Mouse (Mus musculus): ENCODE measurements at regions not wholly inside any gene's neighbourhood (a gene's known extent, or its start where the extent isn't known, plus 50 kb on each side); places are given as distances from the start of the nearest gene placed in this dataset.
"Not testable (repeated sequence)": the region's sequence is repeated elsewhere in the genome, so short reads cannot be mapped to it uniquely, and the experiment has no call there.

GRCm38 (mm10) chr14:87612871-87613270 is 196.4 kb downstream of the Tdrd3 start:
- DNase-seq (ENCODE audit: low spot score) = no peak

GRCm38 (mm10) chr14:87619368-87620035 is 203.1 kb downstream of the Tdrd3 start:
- H3K4me1 ChIP-seq = no peaks in the 10 kb centered on the region
- 79% methylated on average over 5 of the region's 5 CpGs for WGBS
- no peak for DNase-seq (ENCODE audit: low spot score)

More at GRCm38 (mm10) chr14:87612871-87613270, 196.4 kb downstream of the Tdrd3 start:
- no peaks in the 10 kb centered on the region for H3K4me1 ChIP-seq
- H3K36me3 ChIP-seq = no peaks in the 10 kb centered on the region
- no peaks in the 10 kb centered on the region for H3K27me3 ChIP-seq (ENCODE audit: low read depth, poor library complexity, severe bottlenecking)
- WGBS = 89% methylated on average over 4 of the region's 4 CpGs
- H3K27ac ChIP-seq (replicated peaks) = no peak overlapping the region
- 0 out of 2 replicates have a peak, but pooled peaks cover 5% of the 10 kb centered on the region for H3K9me3 ChIP-seq (replicated peaks)
- H3K4me3 ChIP-seq = no peak overlapping the region

GRCm38 (mm10) chr14:87631078-87631813 is 214.8 kb downstream of the Tdrd3 start:
- Histone ChIP-seq H3K36me3 (no peaks in the 10 kb centered on the region), H3K27me3 (ENCODE audit: low read depth, poor library complexity, severe bottlenecking) (no peaks in the 10 kb centered on the region), H3K4me1 (no peaks in the 10 kb centered on the region), H3K9me3 (replicated peaks) (no peaks in the 10 kb centered on the region), H3K4me3 (no peak overlapping the region), H3K27ac (replicated peaks) (no peak overlapping the region)
- DNase-seq (ENCODE audit: low spot score) = no peak
- WGBS = 84% methylated on average over 7 of the region's 7 CpGs

More at GRCm38 (mm10) chr14:87619368-87620035, 203.1 kb downstream of the Tdrd3 start:
- Histone ChIP-seq H3K27ac (replicated peaks) (no peak overlapping the region), H3K36me3 (no peaks in the 10 kb centered on the region), H3K9me3 (replicated peaks) (no peaks in the 10 kb centered on the region), H3K27me3 (ENCODE audit: low read depth, poor library complexity, severe bottlenecking) (no peaks in the 10 kb centered on the region), H3K4me3 (no peak overlapping the region)

GRCm38 (mm10) chr14:87634596-87634995 is 218.2 kb downstream of the Tdrd3 start:
- Histone ChIP-seq H3K36me3 (no peaks in the 10 kb centered on the region), H3K9me3 (replicated peaks) (no peaks in the 10 kb centered on the region), H3K4me1 (no peaks in the 10 kb centered on the region), H3K4me3 (no peak overlapping the region), H3K27me3 (ENCODE audit: low read depth, poor library complexity, severe bottlenecking) (no peaks in the 10 kb centered on the region), H3K27ac (replicated peaks) (no peak overlapping the region)
- no peak for DNase-seq (ENCODE audit: low spot score)
- 31% methylated on average over 3 of the region's 3 CpGs for WGBS

GRCm38 (mm10) chr14:87637131-87637530 is 220.7 kb downstream of the Tdrd3 start:
- Histone ChIP-seq H3K27ac (replicated peaks) (no peak overlapping the region), H3K36me3 (no peaks in the 10 kb centered on the region), H3K4me1 (no peaks in the 10 kb centered on the region), H3K4me3 (no peak overlapping the region), H3K27me3 (ENCODE audit: low read depth, poor library complexity, severe bottlenecking) (no peaks in the 10 kb centered on the region), H3K9me3 (replicated peaks) (no peaks in the 10 kb centered on the region)
- DNase-seq (ENCODE audit: low spot score) = no peak
- WGBS = 82% methylated on average over 2 of the region's 2 CpGs

- 79% methylated on average over 2 of the region's 2 CpGs for WGBS
- no peaks in the 10 kb centered on the region for H3K27me3 ChIP-seq (ENCODE audit: low read depth, poor library complexity, severe bottlenecking)
- DNase-seq (ENCODE audit: low spot score) = no peak
Observed at GRCm38 (mm10) chr14:87667910-87668309, 251.5 kb downstream of the Tdrd3 start.

GRCm38 (mm10) chr14:87669496-87669895 is 253.1 kb downstream of the Tdrd3 start:
- no peak for DNase-seq (ENCODE audit: low spot score)
- H3K4me1 ChIP-seq = no peaks in the 10 kb centered on the region; the same call in 1 of the 2 replicates
- H3K36me3 ChIP-seq = no peaks in the 10 kb centered on the region
- no peak overlapping the region for H3K4me3 ChIP-seq
- no peak overlapping the region for H3K27ac ChIP-seq (replicated peaks)
- WGBS = 100% methylated on average over 2 of the region's 2 CpGs
- no peaks in the 10 kb centered on the region for H3K9me3 ChIP-seq (replicated peaks)
- H3K27me3 ChIP-seq (ENCODE audit: low read depth, poor library complexity, severe bottlenecking) = no peaks in the 10 kb centered on the region

More at GRCm38 (mm10) chr14:87667910-87668309, 251.5 kb downstream of the Tdrd3 start:
- no peaks in the 10 kb centered on the region; the same call in 1 of the 2 replicates for H3K4me1 ChIP-seq
- no peaks in the 10 kb centered on the region for H3K9me3 ChIP-seq (replicated peaks)
- H3K4me3 ChIP-seq = no peak overlapping the region
- H3K36me3 ChIP-seq = no peaks in the 10 kb centered on the region
- H3K27ac ChIP-seq (replicated peaks) = no peak overlapping the region

- WGBS = 84% methylated on average over 3 of the region's 3 CpGs
- H3K4me1 ChIP-seq = no peaks in the 10 kb centered on the region
- H3K36me3 ChIP-seq = no peaks in the 10 kb centered on the region
- no peak overlapping the region for H3K4me3 ChIP-seq
- DNase-seq (ENCODE audit: low spot score) = no peak
- no peak overlapping the region for H3K27ac ChIP-seq (replicated peaks)
- no peaks in the 10 kb centered on the region for H3K27me3 ChIP-seq (ENCODE audit: low read depth, poor library complexity, severe bottlenecking)
- H3K9me3 ChIP-seq (replicated peaks) = no peaks in the 10 kb centered on the region
Observed at GRCm38 (mm10) chr14:87680788-87681187, 264.3 kb downstream of the Tdrd3 start.

GRCm38 (mm10) chr14:87683091-87683806 is 266.8 kb downstream of the Tdrd3 start:
- not testable (repeated sequence) for H3K36me3 ChIP-seq; H3K27ac ChIP-seq (replicated peaks); H3K9me3 ChIP-seq (replicated peaks); H3K27me3 ChIP-seq (ENCODE audit: low read depth, poor library complexity, severe bottlenecking); H3K4me3 ChIP-seq; DNase-seq (ENCODE audit: low spot score); H3K4me1 ChIP-seq
- 87% methylated on average over 4 of the region's 4 CpGs for WGBS

- Histone ChIP-seq H3K27ac (replicated peaks) (no peak overlapping the region), H3K4me3 (no peak overlapping the region), H3K36me3 (no peaks in the 10 kb centered on the region), H3K4me1 (no peaks in the 10 kb centered on the region), H3K27me3 (ENCODE audit: low read depth, poor library complexity, severe bottlenecking) (no peaks in the 10 kb centered on the region), H3K9me3 (replicated peaks) (no peaks in the 10 kb centered on the region)
- no peak for DNase-seq (ENCODE audit: low spot score)
- WGBS = 89% methylated on average over 3 of the region's 3 CpGs
Observed at GRCm38 (mm10) chr14:87689866-87690265, 273.4 kb downstream of the Tdrd3 start.

GRCm38 (mm10) chr14:87736456-87736855 is 320.0 kb downstream of the Tdrd3 start:
- no peak overlapping the region for H3K4me3 ChIP-seq
- H3K27ac ChIP-seq (replicated peaks) = no peak overlapping the region
- H3K9me3 ChIP-seq (replicated peaks) = no peaks in the 10 kb centered on the region
- H3K27me3 ChIP-seq (ENCODE audit: low read depth, poor library complexity, severe bottlenecking) = no peaks in the 10 kb centered on the region
- WGBS = 87% methylated on average over 1 of the region's 1 CpGs
- DNase-seq (ENCODE audit: low spot score) = no peak
- no peaks in the 10 kb centered on the region for H3K36me3 ChIP-seq
- no peaks in the 10 kb centered on the region for H3K4me1 ChIP-seq

- peaks cover 8% of the 10 kb centered on the region for H3K4me1 ChIP-seq
- H3K4me3 ChIP-seq = no peak overlapping the region
- no peaks in the 10 kb centered on the region for H3K9me3 ChIP-seq (replicated peaks)
- no peak for DNase-seq (ENCODE audit: low spot score)
- no peak overlapping the region for H3K27ac ChIP-seq (replicated peaks)
- no peaks in the 10 kb centered on the region for H3K27me3 ChIP-seq (ENCODE audit: low read depth, poor library complexity, severe bottlenecking)
- no peaks in the 10 kb centered on the region for H3K36me3 ChIP-seq
- 73% methylated on average over 8 of the region's 8 CpGs for WGBS
Observed at GRCm38 (mm10) chr14:87745524-87745923, 329.1 kb downstream of the Tdrd3 start.

GRCm38 (mm10) chr14:87746011-87746410 is 329.6 kb downstream of the Tdrd3 start:
- DNase-seq (ENCODE audit: low spot score) = no peak
- Histone ChIP-seq H3K36me3 (no peaks in the 10 kb centered on the region), H3K9me3 (replicated peaks) (no peaks in the 10 kb centered on the region), H3K4me1 (peaks cover 8% of the 10 kb centered on the region), H3K27me3 (ENCODE audit: low read depth, poor library complexity, severe bottlenecking) (no peaks in the 10 kb centered on the region), H3K27ac (replicated peaks) (no peak overlapping the region), H3K4me3 (no peak overlapping the region)
- 69% methylated on average over 5 of the region's 5 CpGs for WGBS
